Mouse (Mus musculus) hindbrain, embryonic 16.5 days (tissue): ENCODE measurements at regions not wholly inside any gene's neighbourhood (a gene's known extent, or its start where the extent isn't known, plus 50 kb on each side); places are given as distances from the start of the nearest gene placed in this dataset.

ENCODE experiments used
- ATAC-seq: fragments of 200-750 bp; cut with Nextera tagmentation; 2 replicates; pipeline ENCODE4 v1.8.0; 2017; ENCODE audit warnings: moderate TSS enrichment, moderate library complexity
- H3K27ac ChIP-seq: fragments of 300-500 bp; sonication (generic); 2 replicates; pipeline ENCODE4 v1.5.1; 2014; ENCODE audit warnings: low read depth, mild to moderate bottlenecking, control low read depth, low read length, moderate library complexity
- H3K27me3 ChIP-seq: fragments of 300-500 bp; sonication (generic); replicated peaks from 2 replicates; pipeline ENCODE4 v1.6.1; 2014; ENCODE audit warnings: low read length; ENCODE audit not compliant: control insufficient read depth, insufficient read depth
- H3K36me3 ChIP-seq: fragments of 300-500 bp; sonication (generic); 2 replicates; pipeline ENCODE4 v1.6.1; 2014; ENCODE audit warnings: mild to moderate bottlenecking, low read length, moderate library complexity, mixed read lengths; ENCODE audit not compliant: control insufficient read depth, insufficient read depth
- H3K4me1 ChIP-seq: fragments of 300-500 bp; sonication (generic); 2 replicates; pipeline ENCODE4 v1.6.1; 2014; ENCODE audit warnings: low read depth, low read length; ENCODE audit not compliant: control insufficient read depth, insufficient read depth
- H3K4me2 ChIP-seq: fragments of 300-500 bp; sonication (generic); 2 replicates; pipeline ENCODE4 v1.6.1; 2014; ENCODE audit warnings: mild to moderate bottlenecking, low read length, control low read depth, moderate library complexity
- H3K4me3 ChIP-seq: fragments of 300-500 bp; sonication (generic); 2 replicates; pipeline ENCODE4 v1.5.1; 2014; ENCODE audit warnings: mild to moderate bottlenecking, low read length, control low read depth, moderate library complexity
- H3K9ac ChIP-seq: fragments of 300-500 bp; sonication (generic); 2 replicates; pipeline ENCODE4 v1.6.1; 2014; ENCODE audit warnings: low read depth, mild to moderate bottlenecking, control low read depth, low read length, moderate library complexity
- H3K9me3 ChIP-seq: fragments of 300-500 bp; sonication (generic); 2 replicates; pipeline ENCODE4 v1.6.1; 2014; ENCODE audit warnings: mild to moderate bottlenecking, low read length, moderate library complexity; ENCODE audit not compliant: control insufficient read depth
- WGBS: fragments of 180-500 bp; shearing (Covaris S2); extraction: QIAGEN DNeasy Blood & Tissue Kit; methylation state at CpG from one replicate; pipeline ENCODE4 v1.1.7; 2014; 5-methylcytosine and 5-hydroxymethylcytosine counted together

DNA sequence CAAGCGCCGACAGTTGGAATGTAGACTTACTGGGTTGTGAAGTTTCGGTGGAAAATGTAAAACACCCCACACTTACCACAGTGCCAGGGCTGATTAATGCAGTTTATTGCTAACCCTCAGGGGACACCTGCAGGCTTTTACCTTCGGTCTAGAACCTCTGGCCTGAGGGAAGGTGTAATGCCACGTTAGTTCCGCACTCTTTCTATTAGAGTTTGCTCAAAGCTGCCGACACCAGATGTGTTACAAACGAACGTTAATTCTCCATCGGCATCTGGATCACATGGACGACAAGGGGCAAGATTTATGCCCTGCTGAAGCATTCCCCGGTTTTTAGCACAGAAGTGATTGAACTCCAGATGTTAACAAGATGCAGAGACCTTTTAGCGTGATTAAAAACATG is 57.7 kb upstream of the Gorab start:
- H3K9me3 ChIP-seq: no peaks in the 10 kb centered on the region
- no peaks in the 10 kb centered on the region for H3K4me1 ChIP-seq
- H3K27me3 ChIP-seq: no peaks in the 10 kb centered on the region
- no peak overlapping the region for H3K4me2 ChIP-seq
- H3K27ac ChIP-seq: no peak overlapping the region
- H3K9ac ChIP-seq: no peak overlapping the region
- no peak overlapping the region for H3K4me3 ChIP-seq
- no peaks in the 10 kb centered on the region for H3K36me3 ChIP-seq
- ATAC-seq: no peak
- whole genome bisulfite sequencing: 87% methylated on average over 13 of the region's 13 CpGs

DNA sequence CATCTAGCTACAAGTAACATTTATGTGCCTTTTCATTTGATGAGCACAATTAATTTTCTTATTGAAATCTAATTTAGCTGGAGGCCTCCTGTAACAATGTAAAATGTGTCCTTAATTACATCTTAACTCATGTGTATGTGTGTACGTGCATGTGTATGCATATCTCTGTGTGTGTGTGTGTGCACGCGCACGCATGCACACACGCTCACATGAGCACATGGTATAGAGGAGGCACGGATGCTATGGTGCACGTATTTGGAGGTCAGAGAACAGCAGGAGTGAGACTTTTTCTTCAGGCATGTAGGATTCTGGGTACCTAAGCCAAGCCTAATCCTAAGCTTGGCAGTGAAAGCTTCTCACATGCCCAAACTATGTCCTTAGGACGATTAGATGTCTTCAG is 52.9 kb upstream of the Gorab start:
- H3K4me2 ChIP-seq: no peak overlapping the region
- no peaks in the 10 kb centered on the region for H3K36me3 ChIP-seq
- no peaks in the 10 kb centered on the region for H3K4me1 ChIP-seq
- H3K27me3 ChIP-seq: no peaks in the 10 kb centered on the region
- no peak overlapping the region for H3K9ac ChIP-seq
- no peak overlapping the region for H3K4me3 ChIP-seq
- no peak for ATAC-seq
- 88% methylated on average over 8 of the region's 8 CpGs for WGBS
- H3K27ac ChIP-seq: no peak overlapping the region
- H3K9me3 ChIP-seq: no peaks in the 10 kb centered on the region
